Mouse (Mus musculus) neural tube, embryonic 15.5 days (tissue): ENCODE results near the gene Ucn3. TPM values are rescaled to one million over a fixed set of nuclear protein-coding genes. Genes with fewer than 3 reads are reported as not detected.

Source experiments
- ATAC-seq: fragments of 200-750 bp; cut with Nextera tagmentation; 2 replicates; pipeline ENCODE4 v1.8.0; 2017; ENCODE audit warnings: mild to moderate bottlenecking, moderate TSS enrichment, moderate library complexity; ENCODE audit not compliant: low FRiP score
- H3K27ac ChIP-seq: fragments of 300-500 bp; sonication (generic); replicated peaks from 2 replicates; pipeline ENCODE4 v1.5.1; 2015; ENCODE audit warnings: mild to moderate bottlenecking, inconsistent platforms
- H3K27me3 ChIP-seq: fragments of 300-500 bp; sonication (generic); replicated peaks from 2 replicates; pipeline ENCODE4 v1.6.1; 2015; ENCODE audit warnings: inconsistent platforms
- H3K36me3 ChIP-seq: fragments of 300-500 bp; sonication (generic); 2 replicates; pipeline ENCODE4 v1.6.1; 2015; ENCODE audit warnings: inconsistent platforms
- H3K4me1 ChIP-seq: fragments of 300-500 bp; sonication (generic); 2 replicates; pipeline ENCODE4 v1.6.1; 2015; ENCODE audit warnings: inconsistent platforms
- H3K4me2 ChIP-seq: fragments of 300-500 bp; sonication (generic); 2 replicates; pipeline ENCODE4 v1.6.1; 2015; ENCODE audit warnings: inconsistent platforms, mild to moderate bottlenecking, moderate library complexity
- H3K4me3 ChIP-seq: fragments of 300-500 bp; sonication (generic); replicated peaks from 2 replicates; pipeline ENCODE4 v1.5.1; 2015; ENCODE audit warnings: mild to moderate bottlenecking, inconsistent platforms
- H3K9ac ChIP-seq: fragments of 300-500 bp; sonication (generic); replicated peaks from 2 replicates; pipeline ENCODE4 v1.6.1; 2015; ENCODE audit warnings: mild to moderate bottlenecking, inconsistent platforms
- H3K9me3 ChIP-seq: fragments of 300-500 bp; sonication (generic); replicated peaks from 2 replicates; pipeline ENCODE4 v1.6.1; 2016; ENCODE audit warnings: inconsistent platforms
- WGBS: fragments of 180-500 bp; shearing (Covaris S2); methylation state at CpG from one replicate; pipeline ENCODE4 v1.1.7; 2015; ENCODE audit warnings: mixed read lengths; 5-methylcytosine and 5-hydroxymethylcytosine counted together
- microRNA-seq: library from miRNA; unstranded; fragments of <30 nt; microRNA quantifications from one replicate; pipeline ENCODE4, GENCODE M21; 2017
- polyA plus RNA-seq: library from polyadenylated mRNA; unstranded; fragments of >200 nt; fragmentation: Nextera tagmentation; extraction: Ambion mirVana; gene quantifications from 2 replicates; pipeline ENCODE4 v1.2.1, GENCODE M21; 2015

Gene Ucn3
- polyA plus RNA-seq, 1 experiment from 2014 or later: not detected

DNA sequence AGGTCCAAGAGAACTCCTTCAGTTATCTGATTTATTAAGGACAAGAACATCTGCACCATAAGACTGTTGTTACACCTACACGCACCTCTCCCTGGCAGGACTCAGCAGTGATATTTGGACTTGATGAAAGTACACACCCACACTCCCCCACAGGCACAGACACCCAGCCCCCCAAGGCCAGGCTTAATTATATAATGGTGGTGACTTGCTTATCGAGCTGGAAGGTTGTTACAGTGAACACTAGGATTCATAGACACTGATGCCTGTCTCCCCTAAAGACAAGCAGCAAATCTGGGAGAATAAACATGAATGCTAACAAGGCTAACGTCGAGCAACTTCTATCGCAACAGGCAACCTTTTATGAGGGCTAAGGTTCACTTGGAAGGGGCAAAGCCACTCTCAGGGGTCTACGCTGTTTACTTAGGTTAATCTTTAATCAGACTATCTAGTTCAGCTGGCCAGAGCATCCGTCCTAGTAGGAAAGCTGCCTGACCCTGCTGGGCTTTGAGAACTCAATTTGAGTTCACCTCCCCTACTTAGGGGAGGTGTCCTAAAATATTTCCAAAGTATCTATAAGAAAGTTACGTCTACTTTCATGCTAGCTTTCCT, 53.6 kb downstream of the Ucn3 start:
- Histone ChIP-seq H3K27ac (no peak overlapping the region), H3K36me3 (peaks cover 18% of the 10 kb centered on the region), H3K9me3 (no peaks in the 10 kb centered on the region), H3K4me2 (peak overlapping the region; percentile 85), H3K4me1 (0 out of 2 replicates have a peak, but pooled peaks cover 4% of the 10 kb centered on the region), H3K27me3 (peaks cover 7% of the 10 kb centered on the region; the same call in 1 of the 2 replicates), H3K4me3 (peak overlapping the region; percentile 55; the same call in 1 of the 2 replicates), H3K9ac (no peak overlapping the region)
- no peak for ATAC-seq
- 39% methylated on average over 8 of the region's 8 CpGs for WGBS

Small RNA genes lying within 50 kb of the gene (microRNA-seq; reads per million reads assigned to microRNA genes)
- not detected for gene Gm22460

Other genes with a start within 250 kb of the Ucn3 start
- gene Calml3, start 141.0 kb downstream of the Ucn3 start, polyA plus RNA-seq: not detected in 2 replicates
- 0.17 and 0.27 TPM in 2 replicates for gene Calm4, start 107.6 kb downstream of the Ucn3 start, polyA plus RNA-seq
- gene Calm5, start 91.2 kb downstream of the Ucn3 start, polyA plus RNA-seq: not detected in 2 replicates
- gene Net1, start 27.1 kb downstream of the Ucn3 start, polyA plus RNA-seq: 11.7 and 27.1 TPM in 2 replicates
- gene Tubal3, start 27.1 kb downstream of the Ucn3 start, polyA plus RNA-seq: 0.54 TPM in 1 of 2 replicates, not detected in the other
- 0.93 and 1.4 TPM in 2 replicates for gene Akr1c14, start 103.7 kb upstream of the Ucn3 start, polyA plus RNA-seq
- 0.27 TPM in 1 of 2 replicates, not detected in the other for gene Akr1c18, start 205.3 kb upstream of the Ucn3 start, polyA plus RNA-seq
- gene Akr1c13, start 245.8 kb upstream of the Ucn3 start, polyA plus RNA-seq: 7.0 and 77.5 TPM in 2 replicates